Mouse (Mus musculus) ES-Bruce4 (cell line): ENCODE results near the gene Pitpnm2.

Experiments used
- CTCF ChIP-seq: IDR thresholded peaks from one replicate; pipeline ENCODE4 v1.8.1; 2011; ENCODE audit warnings: low read depth, low read length
- EP300 ChIP-seq: IDR thresholded peaks from 2 replicates; pipeline ENCODE4 v1.6.1; 2011; ENCODE audit warnings: low read depth, low read length; ENCODE audit not compliant: insufficient read depth
- POLR2A ChIP-seq: IDR thresholded peaks from one replicate; pipeline ENCODE4 v1.8.1; 2011; ENCODE audit warnings: low read length; ENCODE audit not compliant: insufficient read depth

DNA sequence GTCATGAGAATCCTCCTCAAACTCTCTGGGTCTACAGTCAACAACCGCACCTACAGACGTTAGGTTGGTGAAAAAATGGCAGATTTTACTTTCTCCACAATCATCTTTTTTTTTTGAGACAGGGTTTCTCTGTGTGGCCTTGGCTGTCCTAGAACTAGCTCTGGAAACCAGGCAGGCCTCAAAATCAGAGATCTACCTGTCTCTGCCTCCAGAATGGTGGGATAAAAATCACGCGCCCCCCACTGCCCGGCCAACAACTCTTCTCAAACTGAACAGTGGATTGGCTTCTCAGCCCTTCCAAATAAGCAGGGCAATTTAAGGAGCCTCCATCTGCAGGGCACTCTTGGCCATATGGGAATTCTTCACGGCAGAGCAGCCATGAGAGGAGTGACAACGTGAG, 5.6 kb upstream of the Pitpnm2 start:
- TF ChIP-seq CTCF (no peak), POLR2A (no peak), EP300 (no peak)
